Mouse (Mus musculus): Measurements from ENCODE around the gene Psd. TPM values are rescaled to one million over a fixed set of nuclear protein-coding genes. Genes with fewer than 3 reads are reported as not detected.

The Psd gene
- polyA plus RNA-seq, 1 experiment = 38.8 TPM

DNA sequence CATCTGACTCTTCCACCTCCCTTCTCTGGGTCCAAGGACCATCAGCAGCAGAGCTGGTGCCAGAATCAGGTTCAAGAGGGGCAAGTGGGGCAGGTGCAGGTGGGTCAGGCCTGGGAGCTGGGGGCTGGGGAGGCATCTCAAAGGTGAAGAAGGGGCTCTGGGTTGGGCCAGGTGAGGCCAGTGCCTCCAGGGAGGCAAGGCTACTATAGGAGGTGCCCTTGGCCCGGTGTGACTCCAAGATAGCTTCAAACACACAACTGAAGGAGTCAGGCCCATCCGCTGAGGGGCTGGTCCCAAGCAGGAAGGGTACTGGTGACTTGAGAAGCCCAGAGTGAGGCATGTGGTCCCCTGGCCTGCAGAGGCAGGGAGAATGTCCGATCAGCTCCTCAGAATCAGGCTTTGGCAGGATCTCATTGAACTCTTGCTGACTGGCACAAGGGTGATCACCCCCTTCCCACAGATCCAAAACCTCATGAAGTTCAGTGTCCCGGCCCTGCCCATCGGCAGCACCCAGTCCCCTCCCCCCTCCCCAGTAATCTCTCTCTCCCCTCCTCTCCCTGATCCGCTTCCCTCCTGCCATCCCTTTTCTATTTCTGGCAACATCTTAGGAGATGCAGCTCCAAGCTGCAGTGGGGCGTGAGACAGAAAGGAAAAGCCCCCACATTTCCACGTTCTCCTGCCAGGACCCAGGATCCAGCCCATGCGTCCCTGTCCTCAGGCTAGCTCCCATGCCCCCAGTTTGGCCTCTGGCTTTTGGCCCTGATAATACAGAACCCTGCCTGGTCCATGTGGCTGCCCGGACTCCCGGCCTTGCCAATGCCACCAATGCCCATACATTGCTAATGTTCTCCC, 4.6 kb downstream of the Psd start:
- 55% methylated on average over 11 of the region's 11 CpGs for WGBS
- DNase-seq (ENCODE audit: low read depth, low spot score) = no peak

DNA sequence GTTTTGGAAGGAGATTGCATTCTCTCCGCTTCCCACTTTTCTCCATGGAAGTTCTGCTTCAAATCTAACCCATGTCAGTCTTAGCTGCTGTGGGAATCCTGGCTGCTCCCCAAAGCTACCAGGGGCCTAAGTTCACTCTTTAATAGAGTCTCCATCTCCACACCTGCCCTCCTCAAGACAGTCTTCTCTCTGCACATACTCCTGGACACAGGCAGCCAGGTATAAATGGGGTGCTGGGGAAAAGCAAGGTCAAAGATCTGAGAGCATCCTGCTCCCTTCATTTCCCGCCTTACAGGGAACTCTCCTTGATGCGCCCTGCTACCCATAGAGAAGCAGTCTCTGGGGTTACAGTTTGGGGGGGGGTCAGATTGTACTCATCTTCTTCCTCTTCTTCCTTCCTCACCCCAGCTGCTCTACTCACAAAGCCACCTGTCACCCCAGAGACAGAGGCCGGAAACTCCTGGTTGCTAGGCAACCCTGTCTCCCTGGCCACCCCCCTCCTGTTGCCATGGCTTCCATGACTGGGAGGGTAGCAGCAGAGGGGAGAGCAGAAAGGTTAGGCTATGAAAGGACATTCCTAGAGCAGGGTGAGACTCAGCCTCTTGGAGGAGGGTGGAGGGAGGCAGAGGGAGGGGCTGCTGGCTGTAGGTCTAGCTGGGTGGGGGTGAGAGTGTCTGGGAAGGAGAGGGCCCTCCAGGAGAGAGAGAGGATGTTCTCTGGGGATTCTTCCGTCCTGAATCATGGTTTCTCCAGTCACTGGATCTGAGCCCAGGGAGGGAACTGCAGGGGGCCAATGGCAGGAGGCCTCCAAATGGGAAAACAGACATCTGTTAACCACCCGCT, 5.6 kb downstream of the Psd start:
- WGBS = 30% methylated on average over 6 of the region's 6 CpGs
- DNase-seq (ENCODE audit: low read depth, low spot score) = no peak

DNA sequence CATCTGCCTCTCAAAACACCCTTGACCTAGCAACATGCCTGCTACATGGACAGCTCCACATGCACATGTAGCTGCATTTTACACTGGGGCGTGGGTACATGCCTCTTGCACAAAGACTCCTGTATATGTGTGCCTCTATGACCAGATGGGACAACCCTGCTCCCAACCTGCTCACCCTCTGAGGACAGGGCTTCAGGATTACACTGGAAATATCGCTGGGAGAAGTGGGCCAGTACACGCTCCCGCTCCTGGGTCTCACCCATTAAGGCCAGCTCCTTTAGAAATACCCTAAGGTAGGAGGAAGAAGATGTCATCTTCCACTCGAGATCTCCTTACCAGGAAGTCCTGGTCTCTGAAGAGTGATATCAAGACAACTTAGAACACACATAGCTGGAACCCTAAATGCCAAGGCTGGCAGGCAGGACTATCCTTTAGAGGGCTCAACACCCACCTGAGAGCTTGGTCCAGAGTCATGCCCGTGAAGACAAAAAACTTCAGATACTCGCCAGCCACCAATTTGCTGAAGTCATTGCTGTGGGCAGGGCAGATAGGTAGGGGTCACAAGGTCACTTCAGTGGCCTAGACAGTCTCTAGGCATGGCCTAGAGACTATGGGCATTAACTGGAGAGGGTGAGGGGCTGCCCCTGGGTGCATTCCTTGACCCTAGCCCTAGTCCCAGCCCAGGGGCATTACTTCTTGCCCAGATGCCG, 6.7 kb downstream of the Psd start:
- no peak for DNase-seq (ENCODE audit: low read depth, low spot score)
- 66% methylated on average over 8 of the region's 8 CpGs for WGBS

DNA sequence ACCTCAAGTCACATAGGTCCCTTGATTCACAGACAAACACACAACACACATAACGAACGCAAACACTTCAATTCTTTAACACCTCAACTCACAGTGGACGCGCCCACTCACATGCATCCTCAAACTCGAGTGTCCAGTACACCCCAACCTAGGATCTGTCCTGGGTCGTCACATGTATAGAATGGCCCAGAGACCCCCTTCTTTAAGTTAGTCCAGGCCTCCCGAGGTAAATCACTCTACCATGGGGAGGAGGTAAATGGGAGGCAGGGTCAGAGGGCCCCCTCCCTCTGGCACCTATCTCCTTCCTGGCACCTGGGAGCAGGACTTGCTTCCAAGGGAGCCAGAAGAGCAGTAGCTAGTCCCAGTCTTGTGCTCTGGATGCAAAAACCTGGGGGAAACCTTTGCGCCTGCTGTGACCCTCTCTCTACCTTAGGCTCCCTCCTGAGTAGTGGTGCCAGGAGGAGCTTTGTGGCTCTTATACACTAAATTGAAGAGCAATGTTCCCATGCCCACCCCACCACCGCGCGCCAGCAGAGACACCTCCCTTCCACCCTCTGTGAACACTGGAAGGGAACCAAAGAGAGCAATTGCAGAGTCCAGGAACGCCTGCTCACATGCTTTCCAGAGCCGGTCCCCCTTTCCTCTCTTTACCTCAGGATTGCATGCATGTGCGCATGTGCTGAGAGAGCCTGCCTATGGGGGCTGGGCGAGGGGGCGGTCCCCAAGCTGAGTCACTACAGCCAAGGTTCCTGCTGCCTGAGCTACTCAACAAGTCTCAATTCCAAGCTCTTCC, 8.2 kb downstream of the Psd start:
- 14% methylated on average over 16 of the region's 16 CpGs for WGBS
- no peak for DNase-seq (ENCODE audit: low read depth, low spot score)

DNA sequence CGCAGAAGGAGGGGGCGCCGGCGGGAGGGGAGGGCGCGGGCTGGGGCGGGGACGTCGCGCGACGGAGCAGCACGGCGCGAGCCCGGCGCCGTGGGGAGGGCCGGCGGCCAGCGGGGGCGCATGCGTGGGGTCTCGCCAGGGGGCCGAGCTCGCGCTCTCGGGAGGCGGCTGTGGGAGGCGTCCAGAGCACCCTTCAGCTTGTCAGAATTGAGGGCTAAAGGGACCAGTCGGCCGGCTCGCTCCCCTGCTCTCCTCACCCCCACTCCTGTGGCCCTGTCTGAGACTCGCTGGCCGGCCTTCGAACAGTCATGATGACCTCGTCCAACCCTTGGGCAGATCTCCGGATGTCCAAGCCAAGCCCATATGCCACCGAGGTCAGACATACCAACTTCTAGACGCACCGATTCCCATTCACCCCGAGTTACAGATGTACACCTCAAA, 8.9 kb downstream of the Psd start:
- 5% methylated on average over 40 of the region's 42 CpGs for WGBS
- no peak for DNase-seq (ENCODE audit: low read depth, low spot score)

DNA sequence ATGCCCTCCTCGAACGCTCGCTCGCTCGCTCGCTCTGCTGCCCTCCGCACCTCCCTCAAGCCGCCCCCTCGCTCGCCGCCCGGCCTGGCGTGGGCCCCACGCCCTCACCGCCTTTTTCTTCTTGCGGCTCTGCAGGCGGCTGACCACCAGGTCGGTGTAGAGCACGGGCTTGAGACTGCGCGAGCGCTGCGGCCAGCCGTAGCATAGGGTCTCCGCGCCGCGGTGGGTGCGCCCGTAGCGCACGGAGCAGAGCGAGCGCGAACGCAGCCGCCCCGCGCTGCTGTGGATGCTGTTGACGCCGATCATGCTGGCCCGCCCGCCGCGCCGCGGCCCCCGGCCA, 9.4 kb downstream of the Psd start:
- 3% methylated on average over 36 of the region's 48 CpGs for WGBS
- DNase-seq (ENCODE audit: low read depth, low spot score) = no peak

DNA sequence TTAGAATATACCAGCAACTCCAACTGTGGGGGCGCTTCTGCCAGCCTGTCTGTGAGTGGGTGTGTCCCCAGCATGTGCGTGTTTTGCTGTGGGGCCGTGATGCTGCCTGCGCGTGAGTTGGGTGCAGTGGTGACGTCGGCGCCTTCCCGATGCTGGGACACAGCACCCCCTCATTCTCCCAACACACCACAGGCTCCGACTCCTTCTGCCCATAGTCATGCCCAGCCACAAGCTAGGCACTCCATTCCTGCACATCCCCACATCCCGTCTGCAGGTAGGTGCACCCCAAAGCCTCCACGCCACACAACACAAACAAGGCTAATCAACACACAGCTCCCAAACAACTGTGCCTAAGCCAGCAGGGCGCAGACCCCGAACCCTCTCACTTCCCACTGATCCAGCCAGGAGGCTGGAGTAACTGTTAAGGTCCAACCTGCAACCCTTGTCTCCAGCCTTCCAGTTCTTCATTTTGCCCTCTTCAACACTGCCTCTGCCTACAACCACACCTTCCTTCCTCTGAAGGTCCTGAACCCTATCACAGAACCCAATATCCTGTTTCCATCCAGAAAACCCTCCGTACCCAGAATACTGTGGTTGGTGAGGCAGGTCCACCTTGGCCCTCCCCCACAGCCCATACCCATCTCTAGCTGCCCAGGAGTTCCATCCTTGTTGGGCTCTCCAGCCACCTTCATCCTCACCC, 10.0 kb downstream of the Psd start:
- no peak for DNase-seq (ENCODE audit: low read depth, low spot score)
- WGBS = 29% methylated on average over 15 of the region's 15 CpGs

DNA sequence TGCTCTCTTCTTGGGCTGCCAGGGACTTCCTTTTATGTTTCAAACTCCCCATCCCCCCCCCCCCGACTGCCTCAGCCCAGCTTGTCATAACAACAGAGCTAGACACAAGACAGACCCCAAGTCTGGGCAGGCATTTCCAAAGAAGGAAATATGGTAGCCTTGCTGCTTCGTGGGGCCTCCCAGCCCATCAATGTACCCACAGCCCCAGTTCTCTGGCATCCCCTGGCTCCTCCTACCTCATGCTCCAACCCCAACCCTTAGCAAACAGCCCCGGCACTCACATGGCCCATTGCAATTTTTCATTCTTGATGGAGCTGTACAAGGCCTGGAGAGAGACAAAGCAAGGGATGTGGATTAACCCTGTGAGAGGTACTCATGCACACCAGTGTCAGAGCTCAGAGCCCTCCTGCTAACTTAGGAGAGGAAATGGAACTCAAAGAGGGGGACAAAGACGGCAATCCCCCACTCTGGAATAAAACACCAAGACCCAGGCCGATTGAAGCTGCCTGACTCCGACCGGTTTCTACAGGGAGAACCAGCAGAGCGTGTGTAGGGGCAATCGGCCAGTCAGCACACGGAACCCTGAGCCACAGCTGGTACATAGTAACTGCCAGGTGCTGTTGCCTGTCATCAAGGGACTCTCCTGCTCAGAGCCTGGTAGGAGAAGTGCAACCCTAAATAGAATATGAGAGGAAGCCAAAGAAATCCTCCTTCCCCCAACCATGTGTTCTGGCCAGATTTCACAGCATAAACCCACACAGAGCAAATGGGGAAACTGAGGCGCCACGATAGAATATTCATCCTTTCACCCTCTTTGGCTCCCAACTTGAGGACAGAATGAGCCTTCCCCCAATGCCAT, 11.0 kb downstream of the Psd start:
- WGBS = 47% methylated on average over 12 of the region's 12 CpGs
- no peak for DNase-seq (ENCODE audit: low read depth, low spot score)

DNA sequence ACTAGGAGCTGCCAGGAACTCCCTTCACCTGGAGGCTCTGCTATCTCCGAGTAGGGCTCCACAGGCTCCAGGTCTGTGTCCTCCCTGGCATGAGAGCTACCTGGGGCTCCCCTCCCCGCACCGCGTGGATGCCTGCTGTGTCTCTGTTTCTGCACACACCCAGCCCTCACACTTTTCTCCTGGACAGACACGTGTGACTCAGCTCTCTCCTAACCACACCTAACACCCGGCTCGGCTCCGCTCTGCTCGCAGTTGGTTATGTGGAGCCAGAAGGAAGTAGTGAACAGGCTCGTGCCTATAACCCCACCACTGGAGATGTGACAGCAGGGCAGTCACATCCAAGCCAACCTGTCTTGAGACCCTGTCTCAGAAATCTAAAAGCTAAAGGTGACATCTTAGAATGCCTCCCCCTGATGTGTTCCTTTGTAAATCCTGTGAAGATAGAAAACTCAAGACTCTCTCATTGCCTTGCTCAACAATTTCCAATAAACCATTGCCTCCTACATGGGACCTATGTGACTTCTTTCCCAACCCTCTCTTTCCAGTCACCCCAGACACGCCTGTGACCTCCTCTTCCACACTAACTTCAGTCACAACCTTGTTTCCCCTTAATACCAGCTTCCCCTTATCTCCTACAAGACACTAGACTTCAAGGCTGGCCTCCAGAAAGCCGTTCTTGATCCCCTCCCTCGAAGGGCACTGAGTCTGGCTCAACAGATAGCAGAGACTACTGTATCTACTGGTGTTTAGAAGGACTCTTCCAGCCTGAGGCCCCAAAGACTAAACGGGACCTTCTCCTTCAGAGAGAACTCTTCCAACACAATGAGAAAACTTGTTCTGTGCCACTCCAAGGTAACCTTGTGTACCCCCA, 11.8 kb downstream of the Psd start:
- no peak for DNase-seq (ENCODE audit: low read depth, low spot score)
- WGBS = 16% methylated on average over 14 of the region's 14 CpGs

DNA sequence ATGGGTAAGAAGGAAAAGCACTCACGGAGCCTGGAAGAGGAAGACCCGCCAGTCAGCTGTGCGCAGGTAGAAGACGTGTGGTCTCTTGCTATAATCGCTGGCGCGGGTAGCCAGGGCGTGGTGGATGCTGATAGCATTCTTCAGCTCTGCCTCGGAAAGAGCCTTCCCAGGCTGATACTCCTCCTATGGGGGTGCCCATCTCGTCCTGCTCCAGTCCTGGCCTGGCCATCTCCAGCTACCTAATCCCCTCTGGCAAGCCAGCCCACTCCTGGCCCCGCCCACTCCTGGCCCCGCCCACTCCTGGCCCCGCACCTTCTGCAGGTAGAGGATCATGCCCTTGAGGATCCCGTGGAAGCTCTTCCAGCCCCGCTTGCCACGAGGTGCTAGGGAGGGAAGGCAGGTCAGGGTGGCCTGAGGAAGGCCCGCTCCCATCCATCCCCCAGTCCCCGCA, 12.8 kb downstream of the Psd start:
- WGBS = 24% methylated on average over 18 of the region's 18 CpGs
- no peak for DNase-seq (ENCODE audit: low read depth, low spot score)

DNA sequence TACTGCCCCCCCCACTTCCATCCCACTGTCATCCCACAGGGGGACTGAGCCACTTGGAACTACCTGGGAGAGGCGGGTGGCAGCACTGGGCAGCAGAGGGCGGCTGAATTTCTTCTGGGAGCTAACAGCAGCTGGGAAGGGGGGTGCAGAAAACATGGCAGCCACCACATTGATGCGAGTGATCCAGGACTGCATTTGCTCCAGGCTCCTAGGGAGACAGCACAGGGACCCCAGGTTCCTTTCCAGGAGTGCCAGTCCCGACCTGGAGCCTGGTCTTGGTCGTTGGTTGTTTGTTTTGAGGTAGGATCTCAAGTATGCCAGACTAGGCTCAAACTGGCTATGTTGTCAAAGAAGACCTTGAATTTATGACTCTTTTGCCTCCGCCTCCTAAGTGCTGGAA, 13.4 kb downstream of the Psd start:
- WGBS = 70% methylated on average over 6 of the region's 6 CpGs
- no peak for DNase-seq (ENCODE audit: low read depth, low spot score)

DNA sequence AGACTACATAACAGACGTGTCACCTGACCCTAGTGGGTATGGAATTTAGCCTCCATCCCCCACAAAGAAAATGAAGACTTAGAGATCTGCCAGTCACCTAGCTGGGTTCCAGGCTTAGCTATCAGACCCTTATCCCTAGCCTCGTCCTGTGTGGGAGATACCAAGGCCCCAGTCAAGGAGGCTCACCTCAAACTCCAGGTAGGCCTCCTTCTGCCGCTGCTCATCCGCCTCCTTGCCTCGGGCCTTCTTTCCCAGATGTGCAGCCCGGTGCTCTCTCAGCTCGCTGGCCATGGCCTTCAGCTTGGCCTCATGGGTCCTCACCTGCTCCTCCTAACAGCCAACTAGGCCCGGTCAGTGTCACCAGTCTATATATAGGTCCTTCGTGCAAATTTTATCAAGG, 13.8 kb downstream of the Psd start:
- no peak for DNase-seq (ENCODE audit: low read depth, low spot score)
- WGBS = 86% methylated on average over 9 of the region's 9 CpGs

DNA sequence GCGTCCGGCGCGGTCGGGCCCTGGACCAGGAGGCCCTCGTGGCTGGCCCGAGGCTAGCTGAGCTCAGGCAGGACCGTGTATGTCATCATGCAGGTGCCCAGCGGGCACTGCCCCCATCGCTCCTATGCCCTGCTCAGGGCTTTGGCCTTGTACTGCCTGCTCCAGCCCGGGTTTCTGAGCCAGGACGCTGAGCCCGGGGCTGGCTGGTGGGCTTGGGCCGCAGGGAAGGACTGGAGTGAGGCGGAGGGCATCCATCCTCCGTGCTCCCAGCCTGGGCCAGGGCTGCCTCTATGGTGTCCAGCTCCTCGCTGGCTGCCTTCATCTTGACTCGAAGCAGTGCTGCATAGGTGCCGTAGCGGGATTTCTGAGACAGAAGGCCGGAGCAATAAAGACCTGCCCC, 14.4 kb downstream of the Psd start:
- 89% methylated on average over 21 of the region's 21 CpGs for WGBS
- no peak for DNase-seq (ENCODE audit: low read depth, low spot score)

DNA sequence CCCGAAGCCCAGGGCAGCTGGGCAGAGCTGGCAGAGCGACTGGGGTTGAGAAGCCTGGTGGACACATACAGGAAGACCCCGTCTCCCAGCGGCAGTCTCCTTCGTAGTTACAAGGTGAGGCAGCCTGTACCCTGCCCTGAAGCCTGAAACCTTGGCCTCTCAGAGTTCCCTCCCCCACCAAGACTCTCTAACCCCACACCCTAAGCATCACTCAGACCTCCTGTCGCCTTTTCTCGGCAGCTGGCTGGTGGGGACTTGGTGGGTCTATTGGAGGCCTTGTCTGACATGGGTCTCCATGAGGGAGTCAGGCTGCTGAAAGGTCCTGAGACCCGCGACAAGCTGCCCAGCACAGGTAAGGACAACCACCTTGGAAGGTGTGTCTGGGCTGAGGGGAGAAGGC, 15.6 kb downstream of the Psd start:
- DNase-seq (ENCODE audit: low read depth, low spot score) = no peak
- 89% methylated on average over 9 of the region's 9 CpGs for WGBS

DNA sequence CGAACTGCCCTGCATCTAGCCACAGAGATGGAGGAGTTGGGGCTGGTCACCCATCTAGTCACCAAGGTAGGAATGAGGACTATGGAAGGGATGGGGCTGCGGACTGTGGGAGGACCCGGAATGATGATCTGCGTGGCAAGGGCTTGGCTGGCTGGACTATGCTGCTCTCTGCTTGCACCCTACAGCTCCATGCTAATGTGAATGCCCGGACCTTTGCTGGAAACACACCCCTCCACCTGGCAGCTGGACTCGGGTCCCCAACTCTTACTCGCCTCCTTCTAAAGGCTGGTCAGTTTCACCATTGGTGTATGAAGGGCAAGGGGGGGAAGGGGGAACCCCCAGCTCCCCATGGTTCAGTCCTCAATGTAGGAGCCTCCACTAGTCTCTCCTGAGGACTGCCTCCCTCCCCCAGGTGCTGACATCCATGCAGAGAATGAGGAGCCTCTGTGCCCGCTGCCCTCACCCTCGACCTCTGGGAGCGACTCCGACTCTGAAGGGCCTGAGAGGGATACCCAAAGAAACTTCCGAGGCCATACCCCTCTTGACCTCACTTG, 16.6 kb downstream of the Psd start:
- DNase-seq (ENCODE audit: low read depth, low spot score) = no peak
- 96% methylated on average over 12 of the region's 12 CpGs for WGBS

DNA sequence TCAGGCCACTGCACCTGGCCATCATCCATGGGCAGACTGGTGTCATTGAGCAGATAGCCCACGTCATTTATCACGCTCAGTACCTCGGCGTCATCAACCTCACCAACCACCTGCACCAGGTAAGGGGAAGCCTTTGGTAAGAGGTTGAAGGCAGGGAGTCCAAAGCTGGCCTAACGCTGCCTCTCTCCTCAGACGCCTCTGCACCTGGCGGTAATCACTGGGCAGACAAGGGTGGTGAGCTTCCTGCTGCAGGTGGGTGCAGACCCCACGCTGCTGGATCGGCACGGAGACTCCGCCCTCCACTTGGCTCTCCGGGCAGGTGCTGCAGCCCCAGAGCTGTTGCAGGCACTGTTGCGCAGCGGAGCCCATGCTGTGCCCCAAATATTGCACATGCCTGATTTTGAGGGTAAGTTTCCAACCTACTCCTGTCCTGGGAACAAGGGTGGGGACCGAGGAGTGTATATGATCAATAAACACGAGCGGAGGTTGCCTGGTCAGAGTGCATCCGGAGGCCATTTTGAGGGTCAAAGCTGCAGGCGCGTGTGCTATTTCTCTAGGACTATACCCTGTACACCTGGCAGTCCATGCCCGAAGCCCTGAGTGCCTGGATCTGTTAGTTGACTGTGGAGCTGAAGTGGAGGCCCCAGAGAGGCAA, 17.2 kb downstream of the Psd start:
- DNase-seq (ENCODE audit: low read depth, low spot score) = no peak
- WGBS = 86% methylated on average over 21 of the region's 21 CpGs

Measured in large intestine, adult 2 months (tissue).